Mouse (Mus musculus) forebrain, embryonic 11.5 days (tissue): ENCODE measurements around the gene Sh3rf3. TPM values are rescaled to one million over a fixed set of nuclear protein-coding genes. Genes with fewer than 3 reads are reported as not detected.
A peak's percentile ranks its signal among the peaks of the same experiment; 100 is the strongest.

Experiments
- ATAC-seq: fragments of 200-750 bp; cut with Nextera tagmentation; replicated peaks from 2 replicates; pipeline ENCODE4 v1.8.0; 2017; ENCODE audit warnings: moderate TSS enrichment; ENCODE audit not compliant: low FRiP score
- DNase-seq: peaks from one replicate; pipeline ENCODE4 v3.0.0-alpha.2; 2017; ENCODE audit warnings: low spot score
- H3K27ac ChIP-seq: fragments of 300-500 bp; sonication (generic); 2 replicates; pipeline ENCODE4 v1.5.1; 2014; ENCODE audit warnings: low read depth, low read length
- H3K27me3 ChIP-seq: fragments of 300-500 bp; sonication (generic); 2 replicates; pipeline ENCODE4 v1.6.1; 2014; ENCODE audit warnings: mild to moderate bottlenecking, low read length, mixed read lengths; ENCODE audit not compliant: control insufficient read depth, insufficient read depth
- H3K36me3 ChIP-seq: fragments of 300-500 bp; sonication (generic); 2 replicates; pipeline ENCODE4 v1.6.1; 2014; ENCODE audit warnings: mild to moderate bottlenecking, low read length, moderate library complexity, mixed read lengths; ENCODE audit not compliant: control insufficient read depth, insufficient read depth
- H3K4me1 ChIP-seq: fragments of 300-500 bp; sonication (generic); replicated peaks from 2 replicates; pipeline ENCODE4 v1.6.1; 2014; ENCODE audit warnings: low read length, mixed read lengths; ENCODE audit not compliant: control insufficient read depth, insufficient read depth
- H3K4me2 ChIP-seq: fragments of 300-500 bp; sonication (generic); 2 replicates; pipeline ENCODE4 v1.6.1; 2014; ENCODE audit warnings: low read depth, mild to moderate bottlenecking, low read length, moderate library complexity, mixed read lengths; ENCODE audit not compliant: severe bottlenecking
- H3K4me3 ChIP-seq: fragments of 300-500 bp; sonication (generic); 2 replicates; pipeline ENCODE4 v1.5.1; 2014; ENCODE audit warnings: low read depth, low read length
- H3K9ac ChIP-seq: fragments of 300-500 bp; sonication (generic); 2 replicates; pipeline ENCODE4 v1.6.1; 2014; ENCODE audit warnings: low read length
- H3K9me3 ChIP-seq: fragments of 300-500 bp; sonication (generic); 2 replicates; pipeline ENCODE4 v1.6.1; 2016; ENCODE audit warnings: low read length, mixed read lengths; ENCODE audit not compliant: control insufficient read depth
- WGBS: fragments of 180-500 bp; shearing (Covaris S2); extraction: QIAGEN DNeasy Blood & Tissue Kit; methylation state at CpG from one replicate; pipeline ENCODE4 v1.1.7; 2014; 5-methylcytosine and 5-hydroxymethylcytosine counted together
- polyA plus RNA-seq: library from polyadenylated mRNA; unstranded; fragments of >200 nt; fragmentation: Nextera tagmentation; extraction: Ambion mirVana; gene quantifications from 2 replicates; pipeline ENCODE4 v1.2.1, GENCODE M21; 2014

The Sh3rf3 gene
- polyA plus RNA-seq, 1 experiment from 2014 or later, result 1.8 TPM

GRCm38 (mm10) chr10:59116331-59116730 is 303.2 kb downstream of the Sh3rf3 start:
- Histone ChIP-seq H3K27me3 (no peaks in the 10 kb centered on the region), H3K4me3 (no peak overlapping the region), H3K4me2 (no peak overlapping the region), H3K9ac (no peak overlapping the region), H3K27ac (no peak overlapping the region), H3K9me3 (no peaks in the 10 kb centered on the region), H3K36me3 (no peaks in the 10 kb centered on the region), H3K4me1 (no peaks in the 10 kb centered on the region)
- 84% methylated on average over 9 of the region's 9 CpGs for WGBS
- DNase-seq, result no peak
- ATAC-seq, result no peak

DNA sequence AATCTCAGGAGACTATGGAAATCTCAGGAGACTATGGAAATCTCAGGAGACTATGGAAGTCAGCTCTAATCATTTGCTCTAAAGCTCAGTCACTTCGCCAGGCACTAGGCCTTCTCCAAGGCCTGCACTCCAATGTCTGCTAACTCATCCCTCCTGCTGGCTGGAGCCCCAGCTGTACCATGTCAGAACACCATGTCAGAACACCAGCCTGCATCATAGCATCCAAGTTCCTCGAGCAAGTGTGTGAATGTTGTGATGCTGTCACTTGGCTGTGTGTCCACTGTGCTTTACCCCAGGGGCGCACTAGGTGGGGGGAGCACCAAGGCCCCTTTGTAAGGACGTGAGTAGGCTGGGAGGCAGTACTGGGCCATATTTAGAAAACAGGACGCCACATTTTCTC is 304.4 kb downstream of the Sh3rf3 start:
- no peak for DNase-seq
- no peaks in the 10 kb centered on the region for H3K9me3 ChIP-seq
- 82% methylated on average over 5 of the region's 5 CpGs for WGBS
- H3K4me3 ChIP-seq, result no peak overlapping the region
- H3K36me3 ChIP-seq, result no peaks in the 10 kb centered on the region
- H3K4me1 ChIP-seq, result no peaks in the 10 kb centered on the region
- H3K9ac ChIP-seq, result no peak overlapping the region
- no peak overlapping the region for H3K4me2 ChIP-seq
- ATAC-seq, result no peak
- H3K27me3 ChIP-seq, result no peaks in the 10 kb centered on the region
- H3K27ac ChIP-seq, result no peak overlapping the region

- no peak for DNase-seq
- Histone ChIP-seq H3K9ac (no peak overlapping the region), H3K4me2 (no peak overlapping the region), H3K27ac (no peak overlapping the region), H3K36me3 (no peaks in the 10 kb centered on the region), H3K27me3 (no peaks in the 10 kb centered on the region), H3K4me3 (no peak overlapping the region), H3K9me3 (no peaks in the 10 kb centered on the region), H3K4me1 (no peaks in the 10 kb centered on the region)
- no peak for ATAC-seq
- WGBS, result 96% methylated on average over 1 of the region's 1 CpGs
These were observed 305.8 kb downstream of the Sh3rf3 start for GRCm38 (mm10) chr10:59119001-59119400.

GRCm38 (mm10) chr10:59119811-59120210 is 306.7 kb downstream of the Sh3rf3 start:
- no peaks in the 10 kb centered on the region for H3K27me3 ChIP-seq
- no peaks in the 10 kb centered on the region for H3K4me1 ChIP-seq
- no peaks in the 10 kb centered on the region for H3K36me3 ChIP-seq
- no peak for ATAC-seq
- no peak overlapping the region for H3K4me3 ChIP-seq
- no peak overlapping the region for H3K9ac ChIP-seq
- no peak overlapping the region for H3K27ac ChIP-seq
- DNase-seq, result peak; percentile 27
- no peak overlapping the region for H3K4me2 ChIP-seq
- WGBS, result 95% methylated on average over 2 of the region's 2 CpGs
- H3K9me3 ChIP-seq, result no peaks in the 10 kb centered on the region

GRCm38 (mm10) chr10:59125497-59125896 is 312.3 kb downstream of the Sh3rf3 start:
- Histone ChIP-seq H3K27me3 (no peaks in the 10 kb centered on the region), H3K4me2 (no peak overlapping the region), H3K36me3 (no peaks in the 10 kb centered on the region), H3K27ac (no peak overlapping the region), H3K4me3 (no peak overlapping the region), H3K9me3 (no peaks in the 10 kb centered on the region), H3K4me1 (no peaks in the 10 kb centered on the region), H3K9ac (no peak overlapping the region)
- no peak for DNase-seq
- no peak for ATAC-seq
- 86% methylated on average over 2 of the region's 2 CpGs for WGBS

DNA sequence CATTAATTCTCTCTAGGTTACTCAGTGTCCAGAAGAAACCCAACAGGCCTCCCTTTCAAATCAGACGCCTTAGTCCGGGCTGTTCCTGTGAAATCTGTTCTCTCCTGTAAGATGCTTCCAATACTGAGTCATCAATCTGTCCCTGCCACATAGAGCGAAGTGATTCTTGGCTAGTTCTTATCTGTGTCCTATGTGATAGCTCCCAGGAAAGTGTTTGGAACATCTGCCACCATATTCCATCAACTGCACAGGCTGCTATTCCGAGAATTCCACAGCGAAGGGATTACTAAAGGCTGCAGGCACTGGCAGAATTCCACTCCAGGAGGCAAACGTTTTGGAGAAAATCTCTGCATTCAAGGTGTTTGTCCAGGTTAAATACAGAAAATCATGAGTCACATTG is 314.5 kb downstream of the Sh3rf3 start:
- Histone ChIP-seq H3K27me3 (no peaks in the 10 kb centered on the region), H3K9me3 (no peaks in the 10 kb centered on the region), H3K27ac (no peak overlapping the region), H3K9ac (no peak overlapping the region), H3K4me3 (no peak overlapping the region), H3K4me2 (no peak overlapping the region), H3K36me3 (no peaks in the 10 kb centered on the region), H3K4me1 (no peaks in the 10 kb centered on the region)
- WGBS, result 88% methylated on average over 6 of the region's 6 CpGs
- DNase-seq (no peak), ATAC-seq (no peak)

DNA sequence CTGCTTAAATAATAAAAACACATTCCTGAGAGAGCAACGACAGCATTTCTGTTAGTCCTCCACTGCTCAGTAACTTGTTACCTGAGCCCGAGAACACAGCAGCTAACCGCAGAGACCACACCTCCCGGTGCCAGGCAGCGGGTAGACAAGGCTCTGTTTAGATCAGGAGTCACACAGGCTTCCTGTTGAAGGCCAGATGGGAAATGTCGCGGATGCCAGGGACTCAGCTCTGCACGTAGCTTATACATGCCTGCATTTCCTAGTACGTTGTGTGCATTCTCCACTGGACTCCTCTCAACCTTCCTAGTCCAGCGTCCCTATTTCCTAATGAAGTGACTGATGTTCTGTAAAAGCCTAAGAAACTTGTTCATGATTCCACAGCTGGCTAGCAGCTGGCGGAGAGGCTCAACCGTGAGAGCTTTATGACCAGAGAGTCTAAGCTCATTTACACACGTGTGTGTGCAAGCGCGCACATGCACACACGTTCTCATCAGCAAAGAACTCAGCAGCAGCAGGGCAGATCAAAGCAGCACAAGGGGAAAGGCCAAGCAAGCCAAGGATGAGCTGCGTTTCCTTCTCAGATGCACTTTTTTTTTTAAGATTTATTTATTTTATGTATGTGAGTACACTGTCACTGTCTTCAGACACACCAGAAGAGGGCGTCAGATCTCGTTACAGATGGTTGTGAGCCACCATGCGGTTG is 318.9 kb downstream of the Sh3rf3 start:
- Histone ChIP-seq H3K27me3 (no peaks in the 10 kb centered on the region), H3K4me2 (no peak overlapping the region), H3K36me3 (no peaks in the 10 kb centered on the region), H3K4me3 (no peak overlapping the region), H3K4me1 (0 out of 2 replicates have a peak, but pooled peaks cover 3% of the 10 kb centered on the region), H3K27ac (no peak overlapping the region), H3K9ac (no peak overlapping the region), H3K9me3 (no peaks in the 10 kb centered on the region)
- DNase-seq, result no peak
- 88% methylated on average over 20 of the region's 20 CpGs for WGBS
- ATAC-seq, result no peak

DNA sequence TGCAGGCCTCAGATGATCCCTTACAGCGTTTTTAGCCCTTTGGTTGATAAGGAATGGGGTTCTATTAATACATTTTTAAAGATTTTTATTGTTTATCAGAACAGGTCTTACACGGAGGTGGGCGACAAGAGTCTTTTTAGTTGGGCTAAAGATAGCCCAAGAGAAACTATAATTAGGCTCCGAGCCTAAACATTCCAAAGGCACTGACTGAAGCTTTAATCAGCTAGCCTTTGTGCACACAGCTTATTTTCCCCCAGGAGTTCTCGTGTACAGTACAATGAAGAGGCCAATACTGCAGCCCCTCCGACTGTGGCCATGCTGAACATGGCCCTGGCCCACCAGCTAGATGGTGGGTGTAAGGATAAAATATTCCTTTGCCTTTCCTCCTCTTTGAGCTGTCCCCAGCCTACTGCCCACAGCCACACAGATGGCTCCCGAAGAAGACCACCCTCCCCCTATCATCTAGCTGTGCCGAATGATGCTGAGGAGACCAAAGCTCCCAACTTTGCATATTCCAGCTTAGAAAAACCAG is 320.4 kb downstream of the Sh3rf3 start:
- DNase-seq, result no peak
- no peak overlapping the region for H3K4me3 ChIP-seq
- no peaks in the 10 kb centered on the region for H3K36me3 ChIP-seq
- no peak overlapping the region for H3K27ac ChIP-seq
- no peak overlapping the region for H3K9ac ChIP-seq
- H3K4me2 ChIP-seq, result no peak overlapping the region
- no peaks in the 10 kb centered on the region for H3K9me3 ChIP-seq
- 0 out of 2 replicates have a peak, but pooled peaks cover 3% of the 10 kb centered on the region for H3K4me1 ChIP-seq
- no peaks in the 10 kb centered on the region for H3K27me3 ChIP-seq
- no peak; the same call in 1 of the 2 replicates for ATAC-seq
- 52% methylated on average over 8 of the region's 8 CpGs for WGBS

- 13% methylated on average over 8 of the region's 8 CpGs for whole genome bisulfite sequencing
- H3K27me3 ChIP-seq, result no peaks in the 10 kb centered on the region
- H3K27ac ChIP-seq, result no peak overlapping the region
- H3K9ac ChIP-seq, result no peak overlapping the region
- no peak overlapping the region for H3K4me3 ChIP-seq
- no peaks in the 10 kb centered on the region for H3K4me1 ChIP-seq
- ATAC-seq (peak; percentile 67), DNase-seq (peak; percentile 57)
- H3K9me3 ChIP-seq, result no peaks in the 10 kb centered on the region
- H3K4me2 ChIP-seq, result no peak overlapping the region
- no peaks in the 10 kb centered on the region for H3K36me3 ChIP-seq
These were observed 336.8 kb downstream of the Sh3rf3 start for GRCm38 (mm10) chr10:59149956-59150383.
